Mouse (Mus musculus): ENCODE data around the gene Bax. TPM values are rescaled to one million over a fixed set of nuclear protein-coding genes. Genes with fewer than 3 reads are reported as not detected.

Bax gene
- polyA plus RNA-seq, 1 experiment from 2014 or later = 91.3 TPM

DNA sequence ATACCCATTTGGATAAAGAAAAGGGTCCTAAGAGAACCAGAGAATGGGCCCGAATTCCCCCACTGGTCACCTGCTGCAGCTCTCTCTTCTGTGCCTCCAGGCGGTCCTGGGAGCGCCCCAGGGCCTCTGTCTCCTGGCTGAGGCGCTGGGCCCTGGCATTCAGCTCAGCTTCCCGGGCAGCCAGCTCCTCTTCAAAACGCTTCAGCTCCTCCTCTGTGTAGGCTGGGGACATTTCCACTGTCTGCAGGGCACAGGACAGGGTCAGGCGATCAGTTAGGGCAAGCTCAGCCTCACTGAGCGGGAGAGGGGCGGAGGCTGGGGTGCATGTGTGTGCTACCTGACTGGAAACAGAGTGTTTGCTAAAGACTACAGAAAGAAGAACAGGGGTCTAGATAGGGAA lies 27.9 kb upstream of the Bax start:
- H3K4me3 ChIP-seq (ENCODE audit: low read depth, low read length) = no peak overlapping the region
- peaks cover under 1% of the 10 kb centered on the region; the same call in 1 of the 2 replicates for H3K4me1 ChIP-seq (ENCODE audit: control insufficient read depth, insufficient read depth, low read length)
- no peak overlapping the region for H3K9ac ChIP-seq (ENCODE audit: low read depth, low read length)
- no peak overlapping the region for H3K27ac ChIP-seq (ENCODE audit: low read depth, low read length)
- H3K36me3 ChIP-seq (ENCODE audit: control insufficient read depth, insufficient read depth, low read length) = peaks cover 42% of the 10 kb centered on the region
- no peaks in the 10 kb centered on the region for H3K9me3 ChIP-seq (replicated peaks; ENCODE audit: control insufficient read depth, low read length)
- H3K4me2 ChIP-seq = no peak overlapping the region
- 83% methylated on average over 9 of the region's 9 CpGs for WGBS (ENCODE audit: insufficient replicate concordance)
- no peak for ATAC-seq (replicated peaks; ENCODE audit: insufficient number of reproducible peaks, low FRiP score, low TSS enrichment)
- H3K27me3 ChIP-seq (ENCODE audit: control insufficient read depth, insufficient read depth, low read length) = no peaks in the 10 kb centered on the region

GRCm38 (mm10) chr7:45492951-45493350 lies 26.3 kb upstream of the Bax start:
- 88% methylated on average over 5 of the region's 5 CpGs for WGBS (ENCODE audit: insufficient replicate concordance)
- H3K4me1 ChIP-seq (ENCODE audit: control insufficient read depth, insufficient read depth, low read length) = 0 out of 2 replicates have a peak, but pooled peaks cover 3% of the 10 kb centered on the region
- no peak overlapping the region for H3K27ac ChIP-seq (ENCODE audit: low read depth, low read length)
- no peaks in the 10 kb centered on the region for H3K9me3 ChIP-seq (replicated peaks; ENCODE audit: control insufficient read depth, low read length)
- H3K27me3 ChIP-seq (ENCODE audit: control insufficient read depth, insufficient read depth, low read length) = no peaks in the 10 kb centered on the region
- H3K4me3 ChIP-seq (ENCODE audit: low read depth, low read length) = no peak overlapping the region
- H3K9ac ChIP-seq (ENCODE audit: low read depth, low read length) = no peak overlapping the region
- ATAC-seq (replicated peaks; ENCODE audit: insufficient number of reproducible peaks, low FRiP score, low TSS enrichment) = no peak
- H3K36me3 ChIP-seq (ENCODE audit: control insufficient read depth, insufficient read depth, low read length) = peaks cover 29% of the 10 kb centered on the region
- H3K4me2 ChIP-seq = no peak overlapping the region

DNA sequence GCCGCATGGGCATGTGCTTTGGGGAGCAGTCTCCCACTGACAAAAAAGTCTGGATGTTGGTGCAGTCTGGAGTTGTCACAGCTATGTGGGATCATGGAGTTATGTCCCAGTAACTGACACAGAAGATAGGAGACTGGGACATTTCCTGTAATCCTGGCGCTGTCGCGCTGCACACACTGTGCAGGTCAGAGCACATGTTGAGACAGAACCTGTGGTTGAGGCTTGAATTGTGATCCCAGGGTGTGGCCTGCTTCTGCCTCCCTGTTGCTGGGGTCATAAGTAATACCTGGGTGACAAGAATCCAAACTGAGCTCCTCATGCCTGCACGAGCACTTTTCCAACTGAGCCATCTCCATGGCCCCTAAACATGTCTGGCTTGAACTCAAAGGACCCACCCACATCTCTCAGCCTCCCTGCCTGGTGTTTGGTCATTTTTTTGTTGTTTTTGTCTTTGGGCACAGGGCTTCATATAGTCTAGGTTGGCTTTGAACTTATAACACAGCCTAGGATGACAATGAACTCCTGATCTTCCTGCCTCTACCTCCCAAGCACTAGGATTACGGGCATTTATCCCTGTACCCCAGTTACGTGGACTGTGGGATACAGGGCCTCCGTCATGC lies 25.6 kb upstream of the Bax start:
- no peak overlapping the region for H3K4me2 ChIP-seq
- no peak overlapping the region for H3K4me3 ChIP-seq (ENCODE audit: low read depth, low read length)
- no peaks in the 10 kb centered on the region for H3K9me3 ChIP-seq (replicated peaks; ENCODE audit: control insufficient read depth, low read length)
- 91% methylated on average over 8 of the region's 8 CpGs for WGBS (ENCODE audit: insufficient replicate concordance)
- no peak overlapping the region for H3K27ac ChIP-seq (ENCODE audit: low read depth, low read length)
- ATAC-seq (replicated peaks; ENCODE audit: insufficient number of reproducible peaks, low FRiP score, low TSS enrichment) = no peak
- H3K36me3 ChIP-seq (ENCODE audit: control insufficient read depth, insufficient read depth, low read length) = peaks cover 27% of the 10 kb centered on the region
- H3K27me3 ChIP-seq (ENCODE audit: control insufficient read depth, insufficient read depth, low read length) = no peaks in the 10 kb centered on the region
- no peak overlapping the region for H3K9ac ChIP-seq (ENCODE audit: low read depth, low read length)
- H3K4me1 ChIP-seq (ENCODE audit: control insufficient read depth, insufficient read depth, low read length) = 0 out of 2 replicates have a peak, but pooled peaks cover 3% of the 10 kb centered on the region

- 26% methylated on average over 3 of the region's 3 CpGs for WGBS (ENCODE audit: insufficient replicate concordance)
- ATAC-seq (replicated peaks; ENCODE audit: insufficient number of reproducible peaks, low FRiP score, low TSS enrichment) = no peak
- no peaks in the 10 kb centered on the region for H3K27me3 ChIP-seq (ENCODE audit: control insufficient read depth, insufficient read depth, low read length)
These were observed 24.6 kb upstream of the Bax start for GRCm38 (mm10) chr7:45491264-45491663.

GRCm38 (mm10) chr7:45490822-45491221 lies 24.1 kb upstream of the Bax start:
- Histone ChIP-seq H3K9ac (ENCODE audit: low read depth, low read length) (no peak overlapping the region), H3K9me3 (replicated peaks; ENCODE audit: control insufficient read depth, low read length) (no peaks in the 10 kb centered on the region), H3K27ac (ENCODE audit: low read depth, low read length) (no peak overlapping the region), H3K4me3 (ENCODE audit: low read depth, low read length) (no peak overlapping the region), H3K4me1 (ENCODE audit: control insufficient read depth, insufficient read depth, low read length) (0 out of 2 replicates have a peak, but pooled peaks cover 3% of the 10 kb centered on the region), H3K36me3 (ENCODE audit: control insufficient read depth, insufficient read depth, low read length) (peaks cover 27% of the 10 kb centered on the region), H3K4me2 (peak overlapping the region; percentile 27), H3K27me3 (ENCODE audit: control insufficient read depth, insufficient read depth, low read length) (no peaks in the 10 kb centered on the region)
- WGBS (ENCODE audit: insufficient replicate concordance) = 40% methylated on average over 9 of the region's 9 CpGs
- 0 out of 2 replicates have a peak, but pooled peaks have one; percentile 12 for ATAC-seq (replicated peaks; ENCODE audit: insufficient number of reproducible peaks, low FRiP score, low TSS enrichment)

More at GRCm38 (mm10) chr7:45491264-45491663, 24.6 kb upstream of the Bax start:
- Histone ChIP-seq H3K36me3 (ENCODE audit: control insufficient read depth, insufficient read depth, low read length) (peaks cover 27% of the 10 kb centered on the region), H3K4me1 (ENCODE audit: control insufficient read depth, insufficient read depth, low read length) (0 out of 2 replicates have a peak, but pooled peaks cover 3% of the 10 kb centered on the region), H3K4me2 (peak overlapping the region; percentile 27), H3K9ac (ENCODE audit: low read depth, low read length) (no peak overlapping the region), H3K4me3 (ENCODE audit: low read depth, low read length) (no peak overlapping the region), H3K27ac (ENCODE audit: low read depth, low read length) (no peak overlapping the region), H3K9me3 (replicated peaks; ENCODE audit: control insufficient read depth, low read length) (no peaks in the 10 kb centered on the region)

- Histone ChIP-seq H3K27me3 (ENCODE audit: control insufficient read depth, insufficient read depth, low read length) (no peaks in the 10 kb centered on the region), H3K9ac (ENCODE audit: low read depth, low read length) (no peak overlapping the region), H3K36me3 (ENCODE audit: control insufficient read depth, insufficient read depth, low read length) (peaks cover 17% of the 10 kb centered on the region), H3K4me1 (ENCODE audit: control insufficient read depth, insufficient read depth, low read length) (0 out of 2 replicates have a peak, but pooled peaks cover 3% of the 10 kb centered on the region), H3K4me2 (0 out of 2 replicates have a peak overlapping the region, but pooled peaks have one; percentile 76), H3K9me3 (replicated peaks; ENCODE audit: control insufficient read depth, low read length) (no peaks in the 10 kb centered on the region), H3K4me3 (ENCODE audit: low read depth, low read length) (no peak overlapping the region), H3K27ac (ENCODE audit: low read depth, low read length) (no peak overlapping the region)
- no peak for ATAC-seq (replicated peaks; ENCODE audit: insufficient number of reproducible peaks, low FRiP score, low TSS enrichment)
- WGBS (ENCODE audit: insufficient replicate concordance) = 55% methylated on average over 7 of the region's 7 CpGs
These were observed 22.9 kb upstream of the Bax start for GRCm38 (mm10) chr7:45489578-45489977.

GRCm38 (mm10) chr7:45488293-45489204 lies 21.9 kb upstream of the Bax start, which contains the start of gene Dhdh:
Gene Dhdh (minus strand): TSS chr7:45488805.
- peak within 1 kb of the TSS; percentile 55 for H3K4me3 ChIP-seq (ENCODE audit: low read depth, low read length)

DNA sequence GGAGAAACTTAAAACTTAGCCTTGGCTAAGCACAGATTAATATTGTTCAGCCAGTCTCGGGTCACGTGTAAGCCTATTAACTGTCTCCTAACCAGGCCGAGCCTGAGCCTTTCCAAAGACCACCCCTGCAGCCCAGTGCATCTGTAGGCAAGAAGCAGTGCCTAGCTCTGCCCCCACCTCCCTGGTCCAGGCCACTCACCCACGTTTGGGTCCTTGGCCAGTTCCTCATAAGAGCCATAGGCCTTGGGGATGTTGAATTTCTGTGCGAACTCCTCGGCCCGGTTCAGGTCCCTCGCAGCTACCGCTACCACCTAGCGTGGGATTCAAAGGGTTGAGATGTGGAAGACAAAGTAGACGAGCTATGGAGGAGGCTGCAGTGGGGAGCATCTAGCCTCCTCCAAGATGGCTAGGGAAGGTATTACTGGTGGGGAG lies 21.2 kb upstream of the Bax start:
- H3K4me3 ChIP-seq (ENCODE audit: low read depth, low read length) = peak overlapping the region; percentile 55
- H3K27ac ChIP-seq (ENCODE audit: low read depth, low read length) = peak overlapping the region; percentile 54; the same call in 1 of the 2 replicates
- peak overlapping the region; percentile 80 for H3K9ac ChIP-seq (ENCODE audit: low read depth, low read length)
- peaks cover 5% of the 10 kb centered on the region; the same call in 1 of the 2 replicates for H3K36me3 ChIP-seq (ENCODE audit: control insufficient read depth, insufficient read depth, low read length)
- H3K4me2 ChIP-seq = peak overlapping the region; percentile 76
- no peaks in the 10 kb centered on the region for H3K9me3 ChIP-seq (replicated peaks; ENCODE audit: control insufficient read depth, low read length)
- no peak for ATAC-seq (replicated peaks; ENCODE audit: insufficient number of reproducible peaks, low FRiP score, low TSS enrichment)
- WGBS (ENCODE audit: insufficient replicate concordance) = 29% methylated on average over 11 of the region's 11 CpGs
- H3K4me1 ChIP-seq (ENCODE audit: control insufficient read depth, insufficient read depth, low read length) = 0 out of 2 replicates have a peak, but pooled peaks cover 3% of the 10 kb centered on the region
- H3K27me3 ChIP-seq (ENCODE audit: control insufficient read depth, insufficient read depth, low read length) = no peaks in the 10 kb centered on the region

More at GRCm38 (mm10) chr7:45488293-45489204, 21.9 kb upstream of the Bax start, which contains the start of gene Dhdh:
- Histone ChIP-seq H3K9me3 (replicated peaks; ENCODE audit: control insufficient read depth, low read length) (no peaks in the 10 kb centered on the region), H3K27me3 (ENCODE audit: control insufficient read depth, insufficient read depth, low read length) (no peaks in the 10 kb centered on the region), H3K27ac (ENCODE audit: low read depth, low read length) (peak within 1 kb of the TSS; percentile 57; the same call in 1 of the 2 replicates), H3K9ac (ENCODE audit: low read depth, low read length) (peak within 1 kb of the TSS; percentile 80), H3K4me2 (peak within 1 kb of the TSS; percentile 76), H3K4me1 (ENCODE audit: control insufficient read depth, insufficient read depth, low read length) (0 out of 2 replicates have a peak, but pooled peaks cover 3% of the 10 kb centered on the region), H3K36me3 (ENCODE audit: control insufficient read depth, insufficient read depth, low read length) (peaks cover 8% of the 10 kb centered on the region; the same call in 1 of the 2 replicates)
- WGBS (ENCODE audit: insufficient replicate concordance) = 6% methylated on average over 38 of the region's 38 CpGs
- ATAC-seq (replicated peaks; ENCODE audit: insufficient number of reproducible peaks, low FRiP score, low TSS enrichment) = peak; percentile 31

All from heart, embryonic 11.5 days (tissue).